Mouse (Mus musculus) monocyte, adult 5-6 weeks (primary cell): ENCODE results near the gene Traf3ip2. TPM values are rescaled to one million over a fixed set of nuclear protein-coding genes. Genes with fewer than 3 reads are reported as not detected.

Experiments used
- ATAC-seq: fragments of 153-309, 156-312 bp; replicated peaks from 2 replicates; pipeline ENCODE4 v1.8.0; 2017; ENCODE audit warnings: mild to moderate bottlenecking; ENCODE audit not compliant: low TSS enrichment, insufficient number of reproducible peaks, severe bottlenecking, poor library complexity, low FRiP score
- total RNA-seq: library from RNA; stranded (forward); fragments of 200-1000, 200-491, 200-594 nt; gene quantifications from 3 replicates; pipeline ENCODE4 v1.2.3, GENCODE M21; 2017

Traf3ip2 gene
- total RNA-seq, 1 experiment from 2014 or later, result 12.2 TPM

- no peak for ATAC-seq
These were observed 13.0 kb downstream of the Traf3ip2 start for GRCm38 (mm10) chr10:39625626-39626260.

GRCm38 (mm10) chr10:39626376-39626775 lies 13.6 kb downstream of the Traf3ip2 start:
- no peak for ATAC-seq

GRCm38 (mm10) chr10:39628799-39629517 lies 16.2 kb downstream of the Traf3ip2 start:
- ATAC-seq, result no peak

GRCm38 (mm10) chr10:39629746-39630552 lies 17.2 kb downstream of the Traf3ip2 start:
- ATAC-seq, result no peak

GRCm38 (mm10) chr10:39630811-39631210 lies 18.1 kb downstream of the Traf3ip2 start:
- no peak for ATAC-seq

GRCm38 (mm10) chr10:39631627-39632026 lies 18.9 kb downstream of the Traf3ip2 start:
- no peak for ATAC-seq

- no peak for ATAC-seq
These were observed 20.6 kb downstream of the Traf3ip2 start for GRCm38 (mm10) chr10:39633379-39633778.

GRCm38 (mm10) chr10:39634423-39635101 lies 21.8 kb downstream of the Traf3ip2 start:
- ATAC-seq, result no peak

- no peak for ATAC-seq
These were observed 26.1 kb downstream of the Traf3ip2 start for GRCm38 (mm10) chr10:39638862-39639261.

- no peak for ATAC-seq
These were observed 27.0 kb downstream of the Traf3ip2 start for GRCm38 (mm10) chr10:39639783-39640182.

GRCm38 (mm10) chr10:39640817-39641226 lies 28.1 kb downstream of the Traf3ip2 start:
- no peak for ATAC-seq

- no peak for ATAC-seq
These were observed 33.3 kb downstream of the Traf3ip2 start for GRCm38 (mm10) chr10:39645789-39646628.

- no peak for ATAC-seq
These were observed 33.9 kb downstream of the Traf3ip2 start for GRCm38 (mm10) chr10:39646629-39647019.

GRCm38 (mm10) chr10:39647118-39647517 lies 34.4 kb downstream of the Traf3ip2 start:
- ATAC-seq, result no peak

GRCm38 (mm10) chr10:39648278-39648677 lies 35.5 kb downstream of the Traf3ip2 start:
- ATAC-seq, result no peak

- no peak for ATAC-seq
These were observed 36.8 kb downstream of the Traf3ip2 start for GRCm38 (mm10) chr10:39649550-39649949.

GRCm38 (mm10) chr10:39650316-39650715 lies 37.6 kb downstream of the Traf3ip2 start:
- no peak for ATAC-seq

GRCm38 (mm10) chr10:39654001-39654416 lies 41.3 kb downstream of the Traf3ip2 start:
- ATAC-seq, result no peak
